In genomic region chr17:71179551-71180309, GRCm38 (mm10) we compare ENCODE assay signal across 8 mouse cellular contexts.
"Had no signal": no experiment of that assay in that cellular context is flagged by ENCODE, and none has a peak within 500 bp of the region (broad histone marks: within the 10 kb centered on the region; RNA-seq: fewer than 3 reads in every experiment).

No protein-coding gene starts in this region.

- ATAC-seq: inflammation-experienced regulatory T-cells, adult 6 months; intestine, postnatal 0 days had no signal

- H3K4me2 ChIP-seq: midbrain, embryonic 12.5 days had no signal

- H3K27me3 ChIP-seq: limb, embryonic 13.5 days had no signal

- H3K9me3 ChIP-seq: limb, embryonic 13.5 days; midbrain, embryonic 12.5 days had no signal

- H3K9ac ChIP-seq: limb, embryonic 13.5 days; midbrain, embryonic 12.5 days had no signal

- H3K27ac ChIP-seq: limb, embryonic 13.5 days; midbrain, embryonic 12.5 days had no signal

- DNase-seq: left cerebral cortex, postnatal 4 days; right cerebral cortex, adult 18-20 months; right cerebral cortex, postnatal 25 days; thymus, postnatal 36 days had no signal

- H3K36me3 ChIP-seq: limb, embryonic 13.5 days; midbrain, embryonic 12.5 days had no signal

- H3K4me3 ChIP-seq: limb, embryonic 13.5 days; midbrain, embryonic 12.5 days had no signal
